ENCODE assay signal across 8 mouse cellular contexts in genomic region chr9:107230991-107231538, GRCm38 (mm10). TPM values are rescaled to one million over a fixed set of nuclear protein-coding genes. Genes with fewer than 3 reads are reported as not detected.
DNase-seq lines count a peak whose midpoint lies in the region; ATAC-seq and TF ChIP-seq lines count a peak whose summit lies in the region.

No protein-coding gene starts in this region.

- H3K27ac ChIP-seq in forebrain, postnatal 0 days (ENCODE audit: low read depth, low read length) = peak overlapping the region; percentile 92
- H3K27ac ChIP-seq in midbrain, embryonic 16.5 days (ENCODE audit: low read length) = peak overlapping the region; percentile 95

- H3K4me3 ChIP-seq in forebrain, postnatal 0 days (ENCODE audit: low read depth, low read length) = peak overlapping the region; percentile 96
- H3K4me3 ChIP-seq in midbrain, embryonic 16.5 days (ENCODE audit: low read depth, low read length) = peak overlapping the region; percentile 99

- peak; percentile 46 for DNase-seq in adrenal gland, adult 2 months
- DNase-seq in adrenal gland, postnatal 4 days (ENCODE audit: low spot score in 2 of 2) = no peak
- DNase-seq in urinary bladder, adult 2 months (ENCODE audit: low spot score) = peak; percentile 25
- DNase-seq in urinary bladder, postnatal 10 days (ENCODE audit: low spot score) = no peak
- DNase-seq in forebrain, postnatal 0 days = peak; percentile 76
- peak; percentile 67 to 78 for DNase-seq in layer of hippocampus, postnatal 25 days (ENCODE audit: extremely low spot score in 1 of 2, low spot score in 1 of 2)
- DNase-seq in thymus, postnatal 36 days = peak; percentile 22 to 30

- peaks cover 10% of the 10 kb centered on the region for H3K27me3 ChIP-seq in forebrain, postnatal 0 days (ENCODE audit: insufficient read depth, low read length)
- peaks cover 16% of the 10 kb centered on the region; the same call in 1 of the 2 replicates for H3K27me3 ChIP-seq in midbrain, embryonic 16.5 days (ENCODE audit: control insufficient read depth, insufficient read depth, low read depth, low read length)

- H3K36me3 ChIP-seq in forebrain, postnatal 0 days (ENCODE audit: insufficient read depth) = no peaks in the 10 kb centered on the region
- no peaks in the 10 kb centered on the region for H3K36me3 ChIP-seq in midbrain, embryonic 16.5 days (ENCODE audit: control insufficient read depth, insufficient read depth, low read length)

- ATAC-seq in forebrain, postnatal 0 days = peak; percentile 88
- peak; percentile 88 for ATAC-seq in midbrain, embryonic 16.5 days

- H3K9ac ChIP-seq in forebrain, postnatal 0 days = peak overlapping the region; percentile 97
- H3K9ac ChIP-seq in midbrain, embryonic 16.5 days (ENCODE audit: low read depth, low read length) = peak overlapping the region; percentile 97

- under 1% methylated on average over 47 of the region's 50 CpGs for WGBS in forebrain, postnatal 0 days
- WGBS in midbrain, embryonic 16.5 days = under 1% methylated on average over 27 of the region's 50 CpGs

- peak overlapping the region; percentile 73 for H3K4me2 ChIP-seq in forebrain, postnatal 0 days (ENCODE audit: low read depth)
- H3K4me2 ChIP-seq in midbrain, embryonic 16.5 days (ENCODE audit: low read length) = peak overlapping the region; percentile 61

- H3K4me1 ChIP-seq in forebrain, postnatal 0 days (ENCODE audit: insufficient read depth) = peaks cover 8% of the 10 kb centered on the region; the same call in 1 of the 2 replicates
- peaks cover 17% of the 10 kb centered on the region for H3K4me1 ChIP-seq in midbrain, embryonic 16.5 days (ENCODE audit: control insufficient read depth, insufficient read depth, low read length)

- TF ChIP-seq CTCF in forebrain, postnatal 0 days (IDR thresholded peaks at IDR 0.05; ENCODE audit: low read depth) = peak; percentile 43; the same call in 1 of the 2 replicates

- no peaks in the 10 kb centered on the region for H3K9me3 ChIP-seq in forebrain, postnatal 0 days (ENCODE audit: low read length)
- H3K9me3 ChIP-seq in midbrain, embryonic 16.5 days (replicated peaks; ENCODE audit: control insufficient read depth, low read length, poor library complexity, severe bottlenecking) = no peaks in the 10 kb centered on the region

RNA-seq across cellular contexts. Expression of gene Dock3, which starts 0.6 kb away (rescaled TPM):
- total RNA-seq in adrenal gland, adult 2 months (2021) = 1 to 10 TPM; 3.3 to 4.2 TPM
- polyA plus RNA-seq in adrenal gland, adult 2 months (2012; rRNA removed) = 0.81 and 2.0 TPM in 2 replicates
- 1 to 10 TPM; 7.1 to 7.4 TPM for total RNA-seq in adrenal gland, postnatal 4 days (2021)
- 10.5 and 17.1 TPM in 2 replicates for polyA plus RNA-seq in urinary bladder, adult 2 months (2012; rRNA removed)
- 53.7 and 57.0 TPM in 2 replicates for total RNA-seq in forebrain, postnatal 0 days (2014; rRNA removed)
- polyA plus RNA-seq in forebrain, postnatal 0 days (2015; fragmentation: Nextera tagmentation; extraction: Ambion mirVana) = 13.8 and 21.3 TPM in 2 replicates
- 100 to 1,000 TPM in 1 of 2 experiments, 10 to 100 TPM in 1; 97.3 to 116 TPM for total RNA-seq in layer of hippocampus, postnatal 25 days (2021)
- 16.3 and 21.5 TPM in 2 replicates for polyA plus RNA-seq in midbrain, embryonic 16.5 days (2015; fragmentation: Nextera tagmentation; extraction: Ambion mirVana)

RNA-seq across cellular contexts. Expression of gene Mapkapk3, which starts 58.6 kb away (rescaled TPM):
- total RNA-seq in adrenal gland, adult 2 months (2021) = 10 to 100 TPM; 27.9 to 69.9 TPM
- 30.9 and 41.7 TPM in 2 replicates for polyA plus RNA-seq in adrenal gland, adult 2 months (2012; rRNA removed)
- total RNA-seq in adrenal gland, postnatal 4 days (2021) = 10 to 100 TPM; 24.6 to 27.3 TPM
- 50.7 and 54.4 TPM in 2 replicates for polyA plus RNA-seq in urinary bladder, adult 2 months (2012; rRNA removed)
- 1.5 and 1.6 TPM in 2 replicates for total RNA-seq in forebrain, postnatal 0 days (2014; rRNA removed)
- 1.2 and 1.5 TPM in 2 replicates for polyA plus RNA-seq in forebrain, postnatal 0 days (2015; fragmentation: Nextera tagmentation; extraction: Ambion mirVana)
- 1 to 10 TPM; 2.1 to 3.1 TPM for total RNA-seq in layer of hippocampus, postnatal 25 days (2021)
- polyA plus RNA-seq in midbrain, embryonic 16.5 days (2015; fragmentation: Nextera tagmentation; extraction: Ambion mirVana) = 1.5 and 1.9 TPM in 2 replicates

Comparison
In these comparisons a context has a peak if more than half of its experiments do, and no peak if none do; other contexts are left out.
1. DNase-seq: peak in adrenal gland, adult 2 months (single experiment), urinary bladder, adult 2 months (single experiment), forebrain, postnatal 0 days (single experiment), layer of hippocampus, postnatal 25 days (2 of 2) and thymus, postnatal 36 days (2 of 2); none in adrenal gland, postnatal 4 days (0 of 2) and urinary bladder, postnatal 10 days (single experiment).